Mouse (Mus musculus): Measurements from ENCODE around the gene Supt7l.
A peak's percentile ranks its signal among the peaks of the same experiment; 100 is the strongest.
"Not testable (repeated sequence)": the region's sequence is repeated elsewhere in the genome, so short reads cannot be mapped to it uniquely, and the experiment has no call there.

Supt7l gene

DNA sequence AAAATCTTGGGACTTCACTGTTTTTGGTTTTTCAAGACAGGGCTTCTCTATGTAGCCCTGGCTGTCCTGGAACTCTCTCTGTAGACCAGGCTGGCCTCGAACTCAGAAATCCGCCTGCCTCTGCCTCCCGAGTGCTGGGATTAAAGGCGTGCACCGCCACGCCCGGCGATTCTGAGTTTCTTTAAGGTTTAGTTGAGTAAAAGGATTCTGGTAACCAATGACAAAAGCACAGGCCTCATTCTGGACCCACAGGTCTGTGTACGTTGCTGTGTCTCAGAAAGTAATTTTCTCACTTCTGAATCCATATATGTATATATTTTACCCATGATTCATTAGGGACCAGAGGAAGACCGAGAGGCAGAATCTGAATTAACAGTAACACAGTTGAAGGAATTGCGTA, at the start of gene Supt7l:
TSS of gene Supt7l (minus strand) at position 101 of the 400 bp plus-strand sequence.
- DNase-seq (ENCODE audit: low read depth in 2 of 2, low spot score in 2 of 2) = not testable (repeated sequence)

DNA sequence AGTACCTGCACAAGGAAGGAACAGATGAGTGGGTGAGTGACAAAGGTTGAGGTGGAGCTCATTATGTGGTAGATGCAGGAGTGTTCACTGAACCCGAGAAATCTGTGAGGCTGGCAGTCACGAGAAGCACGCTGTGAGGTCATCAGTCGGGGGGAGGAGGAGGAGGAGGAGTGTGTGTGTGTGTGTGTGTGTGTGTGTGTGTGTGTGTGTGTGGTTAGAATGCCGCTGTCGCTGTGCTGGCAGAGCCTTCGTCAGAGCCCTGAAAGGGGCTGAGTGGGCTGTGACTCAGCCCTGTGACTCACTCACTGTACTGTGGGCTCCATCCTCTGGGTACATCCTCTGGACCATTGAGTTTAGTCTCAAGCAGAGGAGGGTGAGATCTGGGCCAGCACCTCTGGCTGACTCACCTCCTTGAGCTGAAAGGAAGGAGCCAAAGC, 49.0 kb upstream of the Supt7l start:
- peak; percentile 52 to 61 for DNase-seq (ENCODE audit: low read depth in 2 of 2, low spot score in 2 of 2)

GRCm38 (mm10) chr5:31573722-31574121, 46.1 kb upstream of the Supt7l start:
- no peak for DNase-seq (ENCODE audit: low read depth in 2 of 2, low spot score in 2 of 2)

DNA sequence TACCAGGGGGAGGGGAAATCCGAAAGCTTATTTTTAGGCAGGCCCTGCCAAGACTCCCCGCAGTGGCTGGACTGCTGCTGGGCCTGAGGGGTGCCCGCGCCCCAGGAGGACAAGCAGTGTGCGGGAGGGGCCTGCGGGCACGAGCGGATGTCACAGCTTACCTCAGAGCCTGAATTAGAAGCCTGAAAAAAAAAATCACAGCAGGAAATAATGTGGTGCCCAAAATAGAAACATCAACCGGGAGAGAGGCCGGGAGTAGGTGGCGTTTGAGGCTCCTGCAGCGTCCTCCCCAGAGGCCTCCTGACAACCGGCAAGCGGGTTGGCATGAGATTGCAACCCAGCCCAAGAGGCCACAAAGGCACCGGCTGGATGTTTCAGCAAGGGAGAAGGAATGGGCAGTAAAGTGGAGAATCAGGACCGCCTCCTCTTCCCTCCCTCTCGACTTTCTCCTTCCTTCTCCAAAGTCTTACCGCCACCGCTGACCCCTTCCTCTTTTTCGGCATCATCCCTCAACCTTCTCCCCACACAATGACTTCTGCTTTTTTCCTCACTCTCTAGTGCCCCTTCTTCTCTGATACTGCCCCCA, 43.5 kb upstream of the Supt7l start:
- DNase-seq (ENCODE audit: low read depth in 2 of 2, low spot score in 2 of 2) = no peak

DNA sequence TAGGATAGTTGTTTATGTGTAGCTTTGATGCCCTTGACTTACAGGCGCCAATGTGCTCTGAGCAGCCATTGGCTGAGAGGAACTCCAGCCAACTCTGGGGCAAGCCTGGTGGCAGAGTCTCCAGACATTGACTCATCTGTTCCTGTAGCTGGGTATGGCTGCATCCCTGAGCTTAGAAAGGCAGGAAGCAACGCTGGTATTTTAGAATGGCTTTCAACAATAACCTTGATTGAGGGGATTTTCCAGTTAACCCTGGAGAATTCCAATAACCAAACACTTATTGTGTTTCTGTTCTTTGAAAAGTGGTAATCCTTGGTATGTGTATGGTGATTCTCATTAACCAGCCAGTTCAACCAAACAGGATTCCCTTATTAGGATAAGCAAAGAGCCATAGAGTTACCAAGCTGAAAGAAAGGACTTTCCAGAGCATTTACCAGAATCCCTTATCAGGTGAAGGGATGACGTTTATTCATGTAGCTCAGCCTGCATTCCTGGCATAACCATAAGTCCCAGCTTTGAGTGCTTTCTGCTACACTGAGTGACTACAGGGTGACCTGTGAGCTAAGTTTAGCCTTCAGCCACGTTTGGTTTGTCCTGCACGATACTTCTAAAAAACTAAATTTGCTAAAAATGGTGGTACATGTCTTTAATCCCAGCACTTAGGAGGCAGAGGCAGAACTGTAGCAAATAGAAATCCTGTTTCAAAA, 40.5 kb upstream of the Supt7l start:
- DNase-seq (ENCODE audit: low read depth in 2 of 2, low spot score in 2 of 2) = no peak

DNA sequence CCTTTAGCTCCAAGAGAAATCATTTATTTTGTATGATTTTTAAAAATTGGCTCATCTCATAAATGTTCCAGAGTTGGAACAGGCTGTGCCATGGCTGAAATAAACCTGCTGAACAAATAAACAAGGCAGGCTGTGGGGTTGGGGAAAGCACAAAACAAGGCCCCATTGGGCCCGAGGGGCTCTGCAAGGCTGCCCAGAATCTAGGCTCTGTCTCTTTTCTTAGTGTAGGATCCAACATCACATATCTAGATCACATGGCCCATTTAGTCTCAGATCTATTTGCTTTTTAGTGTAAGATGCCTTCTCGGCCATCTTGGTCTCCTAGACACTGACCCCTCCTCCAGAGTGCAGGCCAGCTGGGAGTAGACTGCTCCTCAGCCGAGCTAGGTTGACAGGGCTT, 38.9 kb upstream of the Supt7l start:
- no peak for DNase-seq (ENCODE audit: low read depth in 2 of 2, low spot score in 2 of 2)

- no peak for DNase-seq (ENCODE audit: low read depth in 2 of 2, low spot score in 2 of 2)
Observed at GRCm38 (mm10) chr5:31566026-31566425, 38.4 kb upstream of the Supt7l start.

- no peak for DNase-seq (ENCODE audit: low read depth in 2 of 2, low spot score in 2 of 2)
Observed at GRCm38 (mm10) chr5:31564976-31565375, 37.4 kb upstream of the Supt7l start.

- no peak for DNase-seq (ENCODE audit: low read depth in 2 of 2, low spot score in 2 of 2)
Observed at GRCm38 (mm10) chr5:31563905-31564304, 36.3 kb upstream of the Supt7l start.

DNA sequence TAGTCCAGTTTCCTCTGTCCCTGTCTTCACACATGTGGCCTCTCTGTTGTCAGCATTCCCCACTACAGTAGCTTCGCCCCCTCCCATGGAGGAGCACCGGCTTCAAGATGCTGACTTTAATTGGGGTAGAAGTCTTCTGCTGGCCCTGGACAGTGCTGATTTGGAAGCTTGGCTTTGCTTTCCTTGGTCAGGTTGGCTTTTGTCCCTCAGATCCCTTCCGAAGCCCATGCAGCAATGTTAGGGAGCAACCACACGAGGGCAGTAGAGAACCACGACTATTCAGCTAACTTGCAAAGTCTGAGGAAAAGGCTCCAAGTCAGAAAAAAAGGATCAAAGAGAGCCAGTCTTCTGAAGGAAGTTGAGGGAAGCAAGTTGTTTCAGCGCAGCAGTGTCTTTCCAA, 35.9 kb upstream of the Supt7l start:
- DNase-seq (ENCODE audit: low read depth in 2 of 2, low spot score in 2 of 2) = peak; percentile 41 to 56

- no peak for DNase-seq (ENCODE audit: low read depth in 2 of 2, low spot score in 2 of 2)
Observed at GRCm38 (mm10) chr5:31562036-31562666, 34.5 kb upstream of the Supt7l start.

GRCm38 (mm10) chr5:31560352-31560751, 32.7 kb upstream of the Supt7l start:
- DNase-seq (ENCODE audit: low read depth in 2 of 2, low spot score in 2 of 2) = no peak

- no peak for DNase-seq (ENCODE audit: low read depth in 2 of 2, low spot score in 2 of 2)
Observed at GRCm38 (mm10) chr5:31559401-31559800, 31.8 kb upstream of the Supt7l start.

DNA sequence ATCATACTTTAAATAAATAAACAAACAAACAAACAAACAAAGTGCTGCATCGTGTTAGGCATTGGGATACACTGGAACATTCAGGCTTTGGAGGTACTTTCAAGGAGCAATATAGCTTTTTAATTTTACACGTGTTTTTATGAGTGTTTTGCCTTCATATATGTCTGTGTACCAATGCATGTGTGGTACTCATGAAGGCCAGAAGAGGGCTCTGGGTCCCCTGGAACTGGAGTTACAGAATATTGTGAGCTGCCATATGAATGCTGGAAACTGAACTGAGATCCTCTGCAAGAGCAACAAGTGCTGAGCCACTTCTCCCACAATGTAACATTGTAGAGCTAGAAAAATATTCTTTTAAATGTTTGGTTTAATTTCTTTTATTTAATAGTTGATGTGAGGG, 7.6 kb upstream of the Supt7l start:
- DNase-seq (ENCODE audit: low read depth in 2 of 2, low spot score in 2 of 2) = no peak

GRCm38 (mm10) chr5:31528560-31528959, 953 bp upstream of the Supt7l start:
- peak in 1 of 2 experiments; percentile 7 for DNase-seq (ENCODE audit: low read depth in 2 of 2, low spot score in 2 of 2)

DNA sequence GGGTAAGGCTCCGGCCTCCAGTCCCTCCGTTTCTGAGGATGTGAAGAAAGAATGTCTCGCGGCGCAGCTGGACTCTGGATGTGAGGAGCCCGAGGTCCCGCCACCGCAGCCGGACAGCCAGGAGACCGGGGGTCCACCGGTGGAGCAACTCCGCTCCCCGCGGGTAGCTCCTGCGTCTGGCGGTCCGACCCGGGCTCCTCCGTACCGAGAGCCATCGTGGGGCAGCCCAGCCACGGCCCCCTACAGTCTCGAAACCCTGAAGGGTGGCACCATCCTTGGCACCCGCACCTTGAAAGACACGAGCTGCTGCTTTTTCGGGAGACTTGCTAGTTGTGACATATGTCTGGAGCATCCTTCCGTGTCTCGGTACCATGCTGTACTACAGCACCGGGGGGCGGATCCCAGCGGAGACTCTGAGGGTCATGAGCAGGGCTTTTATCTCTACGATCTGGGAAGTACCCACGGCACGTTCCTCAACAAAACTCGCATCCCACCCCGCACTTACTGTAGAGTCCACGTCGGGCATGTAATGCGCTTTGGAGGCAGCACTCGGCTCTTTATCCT, 408 bp downstream of the Supt7l start:
- peak in 1 of 2 experiments; percentile 6 for DNase-seq (ENCODE audit: low read depth in 2 of 2, low spot score in 2 of 2)

DNA sequence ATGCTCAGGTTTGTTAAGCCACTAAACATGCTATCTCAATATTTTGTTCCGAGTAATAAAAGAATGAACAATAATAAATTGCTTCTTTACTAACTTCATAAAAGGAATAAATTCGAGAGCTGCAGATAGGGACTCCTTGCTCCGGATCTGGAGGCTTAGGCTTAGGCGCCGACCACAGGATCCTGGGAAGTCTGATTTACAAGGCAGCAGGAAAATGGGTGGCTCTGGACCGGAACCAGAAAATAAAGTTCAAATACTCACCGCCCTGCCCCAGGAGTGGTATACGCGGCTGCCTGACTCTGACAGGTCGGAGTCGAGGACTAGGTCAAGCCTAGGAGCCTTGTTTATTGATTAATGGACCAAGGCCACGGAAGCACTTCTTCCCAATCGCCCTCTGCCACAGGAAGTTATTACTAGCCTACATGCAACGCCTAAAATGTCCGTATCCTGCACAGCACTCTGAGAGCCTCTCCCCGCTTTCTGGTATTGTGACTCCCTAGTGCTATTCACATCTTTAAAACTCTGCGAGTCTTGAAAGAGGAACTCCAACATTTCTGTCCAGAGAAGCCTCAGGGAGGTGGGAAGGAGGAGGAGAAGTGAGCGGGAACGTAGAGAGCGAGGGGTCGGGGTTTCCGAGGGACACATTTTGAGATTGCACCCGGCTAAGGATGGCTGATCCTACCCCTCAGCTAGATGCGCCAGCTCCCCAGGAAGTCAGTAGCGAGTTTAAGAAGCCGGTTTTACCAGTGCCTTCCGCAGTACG, 1.1 kb downstream of the Supt7l start, which contains the start of gene Slc4a1ap:
TSS of gene Slc4a1ap (plus strand) at position 642 of the 763 bp plus-strand sequence.
- DNase-seq (ENCODE audit: low read depth in 2 of 2, low spot score in 2 of 2) = peak; percentile 74 to 78

GRCm38 (mm10) chr5:31520556-31520955, 7.1 kb downstream of the Supt7l start:
- peak in 1 of 2 experiments; percentile 22 for DNase-seq (ENCODE audit: low read depth in 2 of 2, low spot score in 2 of 2)

- DNase-seq (ENCODE audit: low read depth in 2 of 2, low spot score in 2 of 2) = no peak
Observed at GRCm38 (mm10) chr5:31512481-31512880, 15.1 kb downstream of the Supt7l start.

GRCm38 (mm10) chr5:31504843-31505242, 22.8 kb downstream of the Supt7l start:
- DNase-seq (ENCODE audit: low read depth in 2 of 2, low spot score in 2 of 2) = no peak
